Mouse (Mus musculus) liver, adult 2 months (tissue): ENCODE results near the gene Ubr4. TPM values are rescaled to one million over a fixed set of nuclear protein-coding genes. Genes with fewer than 3 reads are reported as not detected.

Experiments
- DNase-seq: peaks from one replicate; pipeline ENCODE4 v3.0.0-alpha.2; 2011; ENCODE audit warnings: low read depth, low spot score; ENCODE audit errors: extremely low read depth
- H3K27ac ChIP-seq: fragments of 200-500 bp; replicated peaks from 2 replicates; pipeline ENCODE4 v1.5.1; 2012; ENCODE audit warnings: low read depth, mild to moderate bottlenecking, control low read depth, inconsistent platforms, low read length; ENCODE audit not compliant: insufficient read depth
- H3K27me3 ChIP-seq: fragments of 200-500 bp; 2 replicates; pipeline ENCODE4 v1.6.1; 2012; ENCODE audit warnings: mild to moderate bottlenecking, moderate library complexity, low read length, inconsistent platforms; ENCODE audit not compliant: control insufficient read depth, insufficient read depth
- H3K36me3 ChIP-seq: fragments of 200-500 bp; 2 replicates; pipeline ENCODE4 v1.6.1; 2012; ENCODE audit warnings: low read length, inconsistent platforms; ENCODE audit not compliant: control insufficient read depth, insufficient read depth
- H3K4me1 ChIP-seq: fragments of 200-500 bp; 2 replicates; pipeline ENCODE4 v1.6.1; 2011; ENCODE audit warnings: low read length; ENCODE audit not compliant: control insufficient read depth, insufficient read depth
- H3K4me3 ChIP-seq: fragments of 200-500 bp; 2 replicates; pipeline ENCODE4 v1.5.1; 2011; ENCODE audit warnings: low read depth, mild to moderate bottlenecking, control low read depth, low read length, moderate library complexity; ENCODE audit not compliant: insufficient read depth
- H3K79me2 ChIP-seq: fragments of 200-500 bp; 2 replicates; pipeline ENCODE4 v1.6.1; 2012; ENCODE audit warnings: inconsistent platforms, mild to moderate bottlenecking, low read length, moderate library complexity; ENCODE audit not compliant: control insufficient read depth, insufficient read depth
- H3K9ac ChIP-seq: fragments of 200-500 bp; 2 replicates; pipeline ENCODE4 v1.6.1; 2012; ENCODE audit warnings: low read depth, mild to moderate bottlenecking, control low read depth, inconsistent platforms, low read length
- CTCF ChIP-seq: fragments of 200-500 bp; IDR thresholded peaks from 2 replicates; pipeline ENCODE4 v1.5.1; 2011; ENCODE audit warnings: low read depth, low read length, control low read depth
- POLR2A ChIP-seq: fragments of 200-500 bp; IDR thresholded peaks from 2 replicates; pipeline ENCODE4 v1.6.1; 2011; ENCODE audit warnings: low read length, control low read depth; ENCODE audit not compliant: insufficient read depth; ENCODE audit errors: extremely low read depth
- WGBS: fragments of 180-500 bp; shearing (Covaris S2); methylation state at CpG from one replicate; pipeline ENCODE4 v1.1.7; 2018; 5-methylcytosine and 5-hydroxymethylcytosine counted together
- polyA plus RNA-seq: library from polyadenylated mRNA; depleted of rRNA; stranded (reverse); fragments of >200 nt; gene quantifications from 2 replicates; pipeline ENCODE4 v1.2.3, GENCODE M21; 2012
- total RNA-seq: library from RNA; depleted of rRNA; stranded (reverse); fragments of >200 nt; gene quantifications from 2 replicates; pipeline ENCODE4 v1.2.3, GENCODE M21; 2014

Ubr4 gene
- total and polyA plus RNA-seq, 2 experiments: 56.7 to 149 TPM

DNA sequence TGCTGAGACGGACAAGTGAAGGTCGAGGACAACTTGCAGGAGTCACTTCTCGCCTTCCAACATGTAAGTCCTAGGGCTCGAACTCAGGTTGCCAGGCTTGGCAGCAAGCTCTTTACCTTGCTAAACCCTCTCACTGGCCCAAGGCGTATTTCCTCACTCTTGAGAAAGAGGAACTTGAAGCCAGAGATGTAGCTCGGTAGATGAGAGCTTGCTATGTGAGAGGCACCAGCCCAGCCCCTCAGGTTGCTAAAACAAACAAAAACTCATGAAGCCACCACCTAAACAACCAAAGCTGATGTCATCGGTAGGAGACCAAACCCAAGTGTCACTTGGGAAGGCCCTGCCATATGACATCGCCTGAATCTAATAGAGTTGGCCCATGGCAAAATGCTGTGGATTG lies 151.5 kb downstream of the Ubr4 start:
- DNase-seq: no peak
- no peaks in the 10 kb centered on the region for H3K36me3 ChIP-seq
- H3K79me2 ChIP-seq: no peaks in the 10 kb centered on the region
- WGBS: 90% methylated on average over 8 of the region's 8 CpGs
- TF ChIP-seq POLR2A (no peak), CTCF (no peak)
- H3K4me3 ChIP-seq: no peak overlapping the region
- H3K27me3 ChIP-seq: no peaks in the 10 kb centered on the region
- H3K4me1 ChIP-seq: no peaks in the 10 kb centered on the region
- no peak overlapping the region for H3K9ac ChIP-seq
- no peak overlapping the region for H3K27ac ChIP-seq

DNA sequence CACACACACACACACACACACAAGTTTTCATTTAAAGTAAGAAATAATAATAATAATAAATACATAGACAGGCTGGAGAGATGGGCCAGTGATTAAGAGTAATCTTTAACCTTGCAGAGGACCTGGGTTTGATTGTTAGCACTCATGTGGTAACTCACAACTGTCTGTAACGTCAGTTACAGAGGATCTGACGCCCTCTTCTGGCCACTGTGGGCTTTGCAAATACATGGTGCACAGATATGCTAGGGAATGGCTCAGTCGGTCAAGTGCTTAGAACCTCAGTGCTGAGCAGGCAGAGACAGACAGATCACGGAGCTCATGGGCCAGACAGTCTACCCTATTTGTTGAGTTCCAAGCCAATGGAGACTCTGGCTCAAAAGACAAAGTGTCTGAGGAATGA lies 153.3 kb downstream of the Ubr4 start:
- no peak overlapping the region for H3K27ac ChIP-seq
- TF ChIP-seq POLR2A (no peak), CTCF (no peak)
- WGBS: 84% methylated on average over 4 of the region's 4 CpGs
- H3K79me2 ChIP-seq: no peaks in the 10 kb centered on the region
- no peaks in the 10 kb centered on the region for H3K27me3 ChIP-seq
- DNase-seq: no peak
- no peaks in the 10 kb centered on the region for H3K4me1 ChIP-seq
- no peaks in the 10 kb centered on the region for H3K36me3 ChIP-seq
- H3K9ac ChIP-seq: no peak overlapping the region
- no peak overlapping the region for H3K4me3 ChIP-seq

GRCm38 (mm10) chr4:139506727-139507126 lies 154.3 kb downstream of the Ubr4 start:
- WGBS: 91% methylated on average over 11 of the region's 11 CpGs
- H3K27ac ChIP-seq: no peak overlapping the region
- no peak for TF ChIP-seq CTCF
- no peak for TF ChIP-seq POLR2A
- H3K4me3 ChIP-seq: no peak overlapping the region
- DNase-seq: no peak
- H3K79me2 ChIP-seq: no peaks in the 10 kb centered on the region
- H3K4me1 ChIP-seq: peaks cover 3% of the 10 kb centered on the region
- no peaks in the 10 kb centered on the region for H3K27me3 ChIP-seq
- H3K36me3 ChIP-seq: no peaks in the 10 kb centered on the region
- no peak overlapping the region for H3K9ac ChIP-seq

DNA sequence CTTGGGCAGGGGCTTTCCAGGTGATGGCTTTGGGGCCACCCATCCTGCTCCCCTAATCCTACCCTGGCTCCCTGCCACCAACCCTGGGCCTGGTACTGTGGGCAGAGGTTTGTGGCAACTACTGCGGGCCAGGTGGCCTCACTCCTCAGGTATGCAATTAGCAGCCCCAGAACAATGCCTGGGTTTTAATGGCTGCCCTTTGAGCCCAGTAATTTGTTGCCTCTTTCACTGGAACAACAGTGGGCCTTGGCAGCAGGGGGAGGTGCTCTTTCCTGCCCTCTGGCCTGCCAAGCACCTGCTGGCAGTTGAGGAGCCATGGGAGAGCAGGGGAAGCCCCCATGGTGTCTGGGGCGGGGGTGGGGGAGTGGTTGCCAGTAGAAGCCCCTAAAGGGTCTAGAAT lies 156.7 kb downstream of the Ubr4 start:
- WGBS: 85% methylated on average over 2 of the region's 2 CpGs
- H3K27ac ChIP-seq: no peak overlapping the region

GRCm38 (mm10) chr4:139511557-139511956 lies 159.1 kb downstream of the Ubr4 start:
- WGBS: 29% methylated on average over 2 of the region's 2 CpGs
- Histone ChIP-seq H3K4me3 (no peak overlapping the region), H3K36me3 (no peaks in the 10 kb centered on the region), H3K79me2 (no peaks in the 10 kb centered on the region), H3K9ac (no peak overlapping the region), H3K27ac (peak overlapping the region; percentile 89), H3K27me3 (no peaks in the 10 kb centered on the region), H3K4me1 (peaks cover 5% of the 10 kb centered on the region)
- TF ChIP-seq CTCF (no peak), POLR2A (no peak)
- peak; percentile 96 for DNase-seq

More for the DNA sequence above, 156.7 kb downstream of the Ubr4 start:
- H3K79me2 ChIP-seq: no peaks in the 10 kb centered on the region
- no peak for DNase-seq
- no peaks in the 10 kb centered on the region for H3K36me3 ChIP-seq
- H3K9ac ChIP-seq: no peak overlapping the region
- no peaks in the 10 kb centered on the region for H3K27me3 ChIP-seq
- H3K4me3 ChIP-seq: no peak overlapping the region
- peaks cover 5% of the 10 kb centered on the region for H3K4me1 ChIP-seq
- TF ChIP-seq CTCF: no peak
- no peak for TF ChIP-seq POLR2A

DNA sequence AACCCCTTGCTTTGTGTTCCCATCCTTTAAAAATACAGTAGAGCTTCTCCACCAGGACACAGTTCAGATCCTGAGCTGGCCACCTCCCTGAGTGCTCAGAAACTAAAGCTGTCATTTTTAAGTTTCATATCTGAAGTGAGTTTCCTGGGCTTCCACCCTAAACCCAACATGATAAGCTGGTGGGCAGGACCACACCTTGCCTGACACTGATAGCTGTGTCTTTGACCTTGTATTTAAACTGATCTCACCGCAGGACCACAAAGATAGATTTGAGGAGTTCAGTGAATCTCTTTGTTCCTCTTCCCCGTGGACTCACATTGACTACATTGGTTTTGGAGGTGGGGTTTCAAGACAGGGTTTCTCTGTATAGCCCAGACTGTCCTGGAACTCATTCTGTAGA lies 160.6 kb downstream of the Ubr4 start:
- WGBS: 85% methylated on average over 2 of the region's 2 CpGs

More for the DNA sequence above, 160.6 kb downstream of the Ubr4 start:
- Histone ChIP-seq H3K9ac (no peak overlapping the region), H3K27ac (no peak overlapping the region), H3K36me3 (no peaks in the 10 kb centered on the region), H3K4me1 (peaks cover 5% of the 10 kb centered on the region), H3K27me3 (no peaks in the 10 kb centered on the region), H3K4me3 (no peak overlapping the region), H3K79me2 (no peaks in the 10 kb centered on the region)
- TF ChIP-seq POLR2A (no peak), CTCF (no peak)
- no peak for DNase-seq
